Mouse (Mus musculus) lung, adult 2 months (tissue): ENCODE measurements around the gene Acsf2. TPM values are rescaled to one million over a fixed set of nuclear protein-coding genes. Genes with fewer than 3 reads are reported as not detected.

ENCODE experiments used
- DNase-seq: peaks from one replicate; pipeline ENCODE4 v3.0.0; 2022
- H3K4me1 ChIP-seq: fragments of 200-500 bp; 2 replicates; pipeline ENCODE4 v1.6.1; 2011; ENCODE audit warnings: low read length; ENCODE audit not compliant: control insufficient read depth, insufficient read depth
- H3K4me3 ChIP-seq: fragments of 200-500 bp; replicated peaks from 2 replicates; pipeline ENCODE3; 2011; ENCODE audit warnings: low read depth, mild to moderate bottlenecking, control low read depth, low read length; ENCODE audit errors: extremely low read depth
- CTCF ChIP-seq: fragments of 200-500 bp; IDR thresholded peaks from 2 replicates; pipeline ENCODE4 v1.5.1; 2011; ENCODE audit warnings: mild to moderate bottlenecking, low read length, control low read depth; ENCODE audit not compliant: insufficient read depth
- POLR2A ChIP-seq: fragments of 200-500 bp; IDR thresholded peaks from 2 replicates; pipeline ENCODE4 v1.6.1; 2011; ENCODE audit warnings: low read depth, mild to moderate bottlenecking, control low read depth, low read length, borderline replicate concordance; ENCODE audit errors: extremely low read depth
- WGBS: fragments of 180-500 bp; shearing (Covaris S2); methylation state at CpG from one replicate; pipeline ENCODE4 v1.1.7; 2018; 5-methylcytosine and 5-hydroxymethylcytosine counted together
- polyA plus RNA-seq: library from polyadenylated mRNA; depleted of rRNA; stranded (reverse); fragments of >200 nt; gene quantifications from 2 replicates; pipeline ENCODE4 v1.2.3, GENCODE M21; 2012

The Acsf2 gene
- polyA plus RNA-seq, 1 experiment: 35.2 TPM

- Histone ChIP-seq H3K4me1 (peaks cover 7% of the 10 kb centered on the region; the same call in 1 of the 2 replicates), H3K4me3 (no peak overlapping the region)
- TF ChIP-seq POLR2A (no peak), CTCF (no peak)
- 42% methylated on average over 10 of the region's 10 CpGs for WGBS
- DNase-seq: no peak
Observed at GRCm38 (mm10) chr11:94549691-94550441, 51.8 kb downstream of the Acsf2 start.

GRCm38 (mm10) chr11:94548888-94549690 is 52.6 kb downstream of the Acsf2 start, which contains the start of gene Rsad1:
TSS of gene Rsad1 (minus strand) at chr11:94549255.
- peak; percentile 97 for DNase-seq
- Histone ChIP-seq H3K4me3 (peak within 1 kb of the TSS; percentile 76), H3K4me1 (peaks cover 7% of the 10 kb centered on the region; the same call in 1 of the 2 replicates)
- TF ChIP-seq CTCF (peak; percentile 75), POLR2A (peak; percentile 54; the same call in 1 of the 2 replicates)
- WGBS: 2% methylated on average over 49 of the region's 49 CpGs

GRCm38 (mm10) chr11:94548041-94548784 is 53.5 kb downstream of the Acsf2 start:
- Histone ChIP-seq H3K4me3 (peak overlapping the region; percentile 76), H3K4me1 (peaks cover 7% of the 10 kb centered on the region; the same call in 1 of the 2 replicates)
- DNase-seq: no peak
- TF ChIP-seq CTCF (no peak), POLR2A (no peak)
- WGBS: 8% methylated on average over 24 of the region's 24 CpGs

- no peak overlapping the region for H3K4me3 ChIP-seq
- DNase-seq: no peak
- TF ChIP-seq CTCF (no peak), POLR2A (no peak)
- peaks cover 7% of the 10 kb centered on the region; the same call in 1 of the 2 replicates for H3K4me1 ChIP-seq
- WGBS: 91% methylated on average over 6 of the region's 6 CpGs
Observed at GRCm38 (mm10) chr11:94547271-94547670, 54.4 kb downstream of the Acsf2 start.

GRCm38 (mm10) chr11:94546381-94546780 is 55.3 kb downstream of the Acsf2 start:
- 95% methylated on average over 5 of the region's 5 CpGs for WGBS
- TF ChIP-seq POLR2A: no peak
- TF ChIP-seq CTCF: no peak

GRCm38 (mm10) chr11:94544422-94544821 is 57.2 kb downstream of the Acsf2 start:
- Histone ChIP-seq H3K4me3 (no peak overlapping the region), H3K4me1 (peaks cover 6% of the 10 kb centered on the region; the same call in 1 of the 2 replicates)
- 68% methylated on average over 18 of the region's 18 CpGs for WGBS
- DNase-seq: no peak
- TF ChIP-seq POLR2A: no peak
- no peak for TF ChIP-seq CTCF

More at GRCm38 (mm10) chr11:94546381-94546780, 55.3 kb downstream of the Acsf2 start:
- Histone ChIP-seq H3K4me1 (peaks cover 7% of the 10 kb centered on the region; the same call in 1 of the 2 replicates), H3K4me3 (no peak overlapping the region)
- no peak for DNase-seq

GRCm38 (mm10) chr11:94543932-94544331 is 57.7 kb downstream of the Acsf2 start:
- TF ChIP-seq POLR2A: no peak
- TF ChIP-seq CTCF: peak; percentile 93
- H3K4me3 ChIP-seq: no peak overlapping the region
- 10% methylated on average over 9 of the region's 9 CpGs for WGBS
- peak; percentile 91 for DNase-seq
- peaks cover 5% of the 10 kb centered on the region; the same call in 1 of the 2 replicates for H3K4me1 ChIP-seq

- 87% methylated on average over 12 of the region's 12 CpGs for WGBS
- TF ChIP-seq POLR2A (no peak), CTCF (no peak)
- no peak for DNase-seq
- Histone ChIP-seq H3K4me3 (no peak overlapping the region), H3K4me1 (peaks cover 4% of the 10 kb centered on the region; the same call in 1 of the 2 replicates)
Observed at GRCm38 (mm10) chr11:94543344-94543743, 58.3 kb downstream of the Acsf2 start.

- Histone ChIP-seq H3K4me3 (no peak overlapping the region), H3K4me1 (no peaks in the 10 kb centered on the region)
- WGBS: 85% methylated on average over 4 of the region's 4 CpGs
- TF ChIP-seq POLR2A: no peak
- TF ChIP-seq CTCF: no peak
- DNase-seq: no peak
Observed at GRCm38 (mm10) chr11:94542400-94542799, 59.3 kb downstream of the Acsf2 start.
